Mouse (Mus musculus) splenic B cell, adult 2 months (primary cell): ENCODE measurements around the gene Mrpl44.

Experiments
- DNase-seq: peaks from one replicate; pipeline ENCODE4 v3.0.0-alpha.2; 2011; ENCODE audit warnings: low read depth, low spot score
- H3K27me3 ChIP-seq: 2 replicates; pipeline ENCODE4 v1.6.1; 2012; ENCODE audit warnings: mild to moderate bottlenecking, low read length, moderate library complexity, mixed read lengths; ENCODE audit not compliant: control insufficient read depth, poor library complexity, insufficient read depth, severe bottlenecking
- H3K36me3 ChIP-seq: 2 replicates; pipeline ENCODE4 v1.6.1; 2012; ENCODE audit warnings: mild to moderate bottlenecking, low read length, moderate library complexity, mixed read lengths; ENCODE audit not compliant: control insufficient read depth, poor library complexity, insufficient read depth, severe bottlenecking

Gene Mrpl44

GRCm38 (mm10) chr1:79757161-79757560 is 18.7 kb upstream of the Mrpl44 start:
- Histone ChIP-seq H3K36me3 (no peaks in the 10 kb centered on the region), H3K27me3 (no peaks in the 10 kb centered on the region; the same call in 1 of the 2 replicates)
- no peak for DNase-seq

DNA sequence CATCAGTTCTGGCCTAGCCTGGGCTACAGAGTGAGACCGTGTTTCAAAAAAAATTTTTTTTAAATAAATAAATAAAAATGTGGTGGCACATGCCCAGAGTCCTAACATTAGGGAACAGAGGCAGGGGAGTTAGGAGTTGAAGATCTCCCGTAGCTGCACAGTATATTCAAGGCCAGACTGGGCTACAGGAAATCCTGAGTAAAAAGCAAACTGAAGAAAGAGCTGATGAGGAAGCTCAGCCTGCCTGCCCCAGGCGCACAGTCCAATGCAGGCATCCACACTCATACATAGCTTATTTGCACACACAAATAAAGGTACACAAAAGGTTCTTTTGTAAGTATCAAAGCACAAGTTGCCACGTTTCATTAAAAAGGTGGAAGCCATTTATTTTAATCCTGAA is 18.2 kb upstream of the Mrpl44 start:
- no peaks in the 10 kb centered on the region; the same call in 1 of the 2 replicates for H3K27me3 ChIP-seq
- H3K36me3 ChIP-seq = no peaks in the 10 kb centered on the region
- no peak for DNase-seq

GRCm38 (mm10) chr1:79759006-79759405 is 16.8 kb upstream of the Mrpl44 start:
- Histone ChIP-seq H3K36me3 (no peaks in the 10 kb centered on the region), H3K27me3 (no peaks in the 10 kb centered on the region; the same call in 1 of the 2 replicates)
- DNase-seq = no peak

DNA sequence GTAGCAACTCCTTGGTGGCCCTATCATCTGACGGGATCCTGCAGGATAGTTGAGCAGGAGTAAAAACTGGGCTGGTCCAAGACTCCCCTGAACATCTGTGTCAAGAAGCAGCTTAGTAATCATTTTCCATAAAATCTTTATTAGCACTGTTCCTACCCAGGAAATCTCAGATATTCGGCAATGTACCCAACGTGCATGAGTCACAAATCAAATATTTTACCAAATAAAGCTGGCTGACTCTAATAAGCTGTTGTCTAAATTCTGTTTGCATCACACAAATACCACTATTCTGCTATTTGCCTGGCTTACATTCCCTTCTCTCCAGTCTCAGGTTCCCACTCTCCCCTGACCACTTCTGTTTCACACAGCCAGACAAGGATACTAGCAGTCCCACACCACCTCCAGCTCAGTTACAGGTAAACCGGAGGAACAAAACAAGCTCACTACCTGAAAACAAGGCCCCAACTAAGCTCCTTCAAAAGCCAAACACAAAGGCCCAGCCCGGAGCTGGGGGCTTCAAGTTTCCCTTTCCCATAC is 16.3 kb upstream of the Mrpl44 start:
- Histone ChIP-seq H3K27me3 (no peaks in the 10 kb centered on the region; the same call in 1 of the 2 replicates), H3K36me3 (no peaks in the 10 kb centered on the region)
- no peak for DNase-seq

DNA sequence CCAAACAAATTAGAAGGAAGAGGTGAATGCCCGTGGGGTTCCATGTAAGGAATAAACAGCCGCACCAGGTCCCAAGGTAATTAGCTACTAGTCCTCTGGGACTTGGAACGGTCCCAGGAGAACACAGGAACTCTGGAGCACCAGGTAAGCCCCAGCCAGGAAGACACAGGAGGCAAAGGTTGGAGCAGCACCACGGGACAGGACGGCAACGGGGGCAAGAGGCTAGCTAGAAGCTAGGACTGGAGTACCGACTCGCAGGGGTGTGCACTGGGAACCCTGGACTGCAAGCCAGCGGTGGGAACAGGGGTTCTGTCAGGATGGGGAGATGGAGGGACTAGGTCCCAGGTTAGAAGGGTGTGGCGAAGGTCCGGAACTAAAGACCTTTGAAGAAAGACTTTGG is 15.2 kb upstream of the Mrpl44 start:
- no peak for DNase-seq
- no peaks in the 10 kb centered on the region for H3K36me3 ChIP-seq
- H3K27me3 ChIP-seq = no peaks in the 10 kb centered on the region; the same call in 1 of the 2 replicates

DNA sequence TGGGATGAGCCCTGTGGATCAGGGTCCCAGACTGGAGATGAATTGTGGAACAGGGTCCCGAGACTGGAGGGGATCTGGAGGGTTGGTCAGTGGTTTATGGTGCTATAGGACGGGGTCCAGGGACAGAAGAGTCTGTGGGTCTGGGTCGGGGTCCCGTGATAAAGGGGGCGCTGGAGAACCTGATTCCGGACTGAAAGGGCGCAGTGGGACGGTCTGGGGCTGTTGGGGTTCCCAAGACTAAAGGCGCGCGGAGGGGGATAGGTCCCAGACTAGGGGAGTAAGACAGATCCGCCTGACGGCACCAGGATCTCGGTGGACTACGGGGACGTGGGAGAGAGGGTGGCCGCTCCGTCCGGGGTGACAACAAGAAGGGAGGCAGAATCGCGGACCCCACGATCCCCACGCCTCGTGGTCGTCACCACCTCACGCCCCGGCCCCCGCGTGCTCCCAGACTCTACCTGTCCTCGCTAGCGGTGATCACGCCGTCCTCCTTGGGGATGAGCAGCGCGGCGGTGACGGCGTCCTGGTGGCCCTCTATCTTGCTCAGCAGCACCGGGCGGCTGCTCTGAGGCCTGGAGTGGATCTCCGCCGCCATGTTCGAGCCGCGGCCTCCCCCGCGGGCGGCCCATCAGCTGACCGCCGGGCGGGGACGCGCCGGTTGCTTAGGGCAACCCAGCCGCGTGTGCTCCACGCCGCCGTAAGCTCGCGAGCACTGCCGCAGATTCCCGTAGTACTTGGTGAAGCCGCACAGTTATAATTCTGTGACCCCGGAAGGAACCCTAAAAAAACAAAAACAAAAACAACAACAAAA is 14.5 kb upstream of the Mrpl44 start:
- Histone ChIP-seq H3K27me3 (no peaks in the 10 kb centered on the region; the same call in 1 of the 2 replicates), H3K36me3 (no peaks in the 10 kb centered on the region)
- peak; percentile 87 for DNase-seq

GRCm38 (mm10) chr1:79761917-79762271 is 13.9 kb upstream of the Mrpl44 start:
- Histone ChIP-seq H3K27me3 (no peaks in the 10 kb centered on the region), H3K36me3 (no peaks in the 10 kb centered on the region)
- no peak for DNase-seq

- H3K27me3 ChIP-seq = no peaks in the 10 kb centered on the region
- H3K36me3 ChIP-seq = no peaks in the 10 kb centered on the region
- peak; percentile 66 for DNase-seq
Observed at GRCm38 (mm10) chr1:79762282-79763250, 13.3 kb upstream of the Mrpl44 start.

DNA sequence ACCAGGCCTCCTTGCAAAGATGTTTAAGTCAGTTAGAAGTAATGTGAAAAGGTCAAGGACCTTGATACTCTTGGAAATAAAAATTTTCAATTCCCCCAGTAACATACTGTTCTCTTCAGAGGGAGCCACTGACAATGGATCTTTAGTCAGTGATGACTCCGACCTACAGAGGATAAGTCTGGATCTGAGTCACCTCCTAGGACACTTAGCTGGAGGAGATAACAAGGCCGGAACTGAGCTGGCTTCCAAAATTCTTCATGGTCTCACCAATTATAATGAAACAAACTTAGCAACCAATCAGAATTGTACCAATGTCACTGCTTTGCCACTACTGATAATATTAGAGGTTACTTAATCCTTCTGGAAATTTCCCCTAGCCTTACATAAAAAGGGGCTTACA is 11.8 kb upstream of the Mrpl44 start:
- DNase-seq = no peak
- no peaks in the 10 kb centered on the region for H3K36me3 ChIP-seq
- no peaks in the 10 kb centered on the region for H3K27me3 ChIP-seq

GRCm38 (mm10) chr1:79764483-79764882 is 11.3 kb upstream of the Mrpl44 start:
- DNase-seq = no peak
- H3K36me3 ChIP-seq = no peaks in the 10 kb centered on the region
- no peaks in the 10 kb centered on the region for H3K27me3 ChIP-seq

GRCm38 (mm10) chr1:79768231-79768630 is 7.6 kb upstream of the Mrpl44 start:
- H3K27me3 ChIP-seq = no peaks in the 10 kb centered on the region
- DNase-seq = no peak
- no peaks in the 10 kb centered on the region for H3K36me3 ChIP-seq

DNA sequence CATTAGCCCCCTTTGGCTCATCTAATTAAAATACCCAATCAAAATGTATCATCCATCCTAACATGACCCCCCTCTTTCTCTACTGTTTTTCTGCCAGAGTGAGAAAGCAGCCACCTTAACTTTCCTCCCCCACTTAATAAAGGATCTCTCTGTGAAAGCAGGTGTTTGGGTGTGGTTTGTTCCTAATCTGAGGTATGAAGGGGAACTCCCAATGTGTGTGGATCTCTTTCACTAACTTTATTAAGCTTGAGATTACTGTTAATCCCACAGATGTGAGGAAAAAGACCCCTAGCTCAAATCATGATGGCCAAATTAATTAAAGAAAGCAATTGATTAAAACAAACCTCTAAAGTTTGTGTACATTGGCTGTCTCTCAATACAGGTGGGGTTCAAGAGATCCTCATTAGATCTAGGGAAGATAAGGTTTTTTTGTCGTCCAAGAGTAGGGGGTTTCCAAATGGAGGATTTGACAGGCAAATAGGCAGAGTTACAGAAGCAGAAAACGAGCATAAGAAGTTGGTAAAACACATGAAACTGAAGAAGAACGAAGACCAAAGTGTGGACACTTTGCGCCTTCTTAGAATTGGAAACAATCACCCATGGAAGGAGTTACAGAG is 1.5 kb upstream of the Mrpl44 start:
- DNase-seq = peak; percentile 39
- Histone ChIP-seq H3K27me3 (no peaks in the 10 kb centered on the region), H3K36me3 (peaks cover 5% of the 10 kb centered on the region; the same call in 1 of the 2 replicates)

DNA sequence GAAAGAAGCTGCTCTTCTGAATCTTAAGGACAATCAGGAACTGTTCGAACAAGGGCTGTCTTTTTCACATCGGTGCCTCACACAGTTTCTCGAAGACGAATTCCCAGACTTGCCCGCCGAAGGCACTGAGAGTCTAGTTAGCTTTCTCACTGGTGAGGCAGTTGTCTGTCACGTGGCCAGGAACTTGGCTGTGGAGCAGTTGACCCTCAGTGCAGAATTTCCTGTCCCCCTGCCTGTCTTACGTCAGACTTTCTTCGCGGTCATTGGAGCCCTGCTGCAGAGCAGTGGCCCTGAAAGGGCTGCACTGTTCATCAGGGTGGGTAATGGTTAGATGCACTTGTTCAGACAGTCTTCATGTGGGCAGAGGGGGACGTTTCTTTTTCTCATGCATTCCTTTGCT is 2.2 kb downstream of the Mrpl44 start:
- no peak for DNase-seq
- H3K27me3 ChIP-seq = no peaks in the 10 kb centered on the region
- peaks cover 19% of the 10 kb centered on the region for H3K36me3 ChIP-seq

DNA sequence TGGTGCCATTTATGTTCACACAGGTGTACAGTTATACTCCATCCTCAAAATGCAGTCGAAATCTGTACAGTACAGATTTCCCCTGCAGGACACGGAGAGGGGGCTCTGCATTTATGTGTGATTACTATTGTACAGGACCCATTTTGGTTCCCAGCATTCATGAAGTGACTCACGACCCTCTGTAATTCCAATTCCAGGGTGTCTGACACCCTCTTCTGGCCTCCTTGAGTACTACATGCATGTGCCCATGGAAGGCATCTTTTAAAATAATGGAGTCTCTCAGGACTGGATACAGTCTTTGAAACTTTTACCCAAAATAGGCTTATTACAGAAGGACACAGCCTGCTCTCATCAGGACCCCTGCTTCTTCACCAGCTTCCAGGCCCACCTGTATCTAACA is 6.6 kb downstream of the Mrpl44 start:
- peaks cover 19% of the 10 kb centered on the region for H3K36me3 ChIP-seq
- peak; percentile 31 for DNase-seq
- H3K27me3 ChIP-seq = no peaks in the 10 kb centered on the region
